Mouse (Mus musculus): ENCODE data around the gene Macc1. TPM values are rescaled to one million over a fixed set of nuclear protein-coding genes. Genes with fewer than 3 reads are reported as not detected.

The Macc1 gene
- polyA plus RNA-seq, 2 experiments = 1.3 to 2.1 TPM

GRCm38 (mm10) chr12:119276282-119276681, 37.8 kb upstream of the Macc1 start:
- no peak overlapping the region for H3K4me2 ChIP-seq (replicated peaks; ENCODE audit: low read depth, low read length, severe bottlenecking)
- H3K36me3 ChIP-seq (ENCODE audit: control insufficient read depth, insufficient read depth, low read length) = no peaks in the 10 kb centered on the region
- H3K4me1 ChIP-seq (ENCODE audit: control insufficient read depth, insufficient read depth, low read length) = no peaks in the 10 kb centered on the region
- WGBS = 81% methylated on average over 1 of the region's 1 CpGs
- TF ChIP-seq POLR2A (IDR thresholded peaks at IDR 0.05; ENCODE audit: borderline replicate concordance, extremely low read depth, insufficient read depth, insufficient read length) = no peak
- H3K9ac ChIP-seq (ENCODE audit: low read depth, low read length, severe bottlenecking) = no peak overlapping the region
- DNase-seq (ENCODE audit: low spot score) = no peak
- no peak for ATAC-seq (ENCODE audit: low FRiP score, low read depth)
- no peak overlapping the region for H3K27ac ChIP-seq (replicated peaks; ENCODE audit: low read depth, low read length)
- no peak overlapping the region for H3K4me3 ChIP-seq (replicated peaks; ENCODE audit: low read length)
- H3K27me3 ChIP-seq (ENCODE audit: control insufficient read depth, insufficient read depth, low read length) = no peaks in the 10 kb centered on the region
- no peaks in the 10 kb centered on the region for H3K9me3 ChIP-seq (ENCODE audit: control insufficient read depth, low read length)

- no peaks in the 10 kb centered on the region for H3K9me3 ChIP-seq (ENCODE audit: control insufficient read depth, low read length)
- H3K4me1 ChIP-seq (ENCODE audit: control insufficient read depth, insufficient read depth, low read length) = no peaks in the 10 kb centered on the region
- no peak overlapping the region for H3K27ac ChIP-seq (replicated peaks; ENCODE audit: low read depth, low read length)
- no peak overlapping the region for H3K4me3 ChIP-seq (replicated peaks; ENCODE audit: low read length)
- H3K9ac ChIP-seq (ENCODE audit: low read depth, low read length, severe bottlenecking) = no peak overlapping the region
- no peaks in the 10 kb centered on the region for H3K27me3 ChIP-seq (ENCODE audit: control insufficient read depth, insufficient read depth, low read length)
- no peak for TF ChIP-seq POLR2A (IDR thresholded peaks at IDR 0.05; ENCODE audit: borderline replicate concordance, extremely low read depth, insufficient read depth, insufficient read length)
- ATAC-seq (ENCODE audit: low FRiP score, low read depth) = no peak
- no peak overlapping the region for H3K4me2 ChIP-seq (replicated peaks; ENCODE audit: low read depth, low read length, severe bottlenecking)
- no peaks in the 10 kb centered on the region for H3K36me3 ChIP-seq (ENCODE audit: control insufficient read depth, insufficient read depth, low read length)
- no peak for DNase-seq (ENCODE audit: low spot score)
- WGBS = 86% methylated on average over 3 of the region's 6 CpGs
Observed at GRCm38 (mm10) chr12:119291618-119292017, 22.5 kb upstream of the Macc1 start.

- Histone ChIP-seq H3K9me3 (ENCODE audit: control insufficient read depth, low read length) (no peaks in the 10 kb centered on the region), H3K4me2 (replicated peaks; ENCODE audit: low read depth, low read length, severe bottlenecking) (no peak overlapping the region), H3K27me3 (ENCODE audit: control insufficient read depth, insufficient read depth, low read length) (no peaks in the 10 kb centered on the region), H3K36me3 (ENCODE audit: control insufficient read depth, insufficient read depth, low read length) (no peaks in the 10 kb centered on the region), H3K4me3 (replicated peaks; ENCODE audit: low read length) (no peak overlapping the region), H3K4me1 (ENCODE audit: control insufficient read depth, insufficient read depth, low read length) (no peaks in the 10 kb centered on the region), H3K27ac (replicated peaks; ENCODE audit: low read depth, low read length) (no peak overlapping the region), H3K9ac (ENCODE audit: low read depth, low read length, severe bottlenecking) (no peak overlapping the region)
- ATAC-seq (ENCODE audit: low FRiP score, low read depth) (no peak), DNase-seq (ENCODE audit: low spot score) (no peak)
- TF ChIP-seq POLR2A (IDR thresholded peaks at IDR 0.05; ENCODE audit: borderline replicate concordance, extremely low read depth, insufficient read depth, insufficient read length) = no peak
Observed at GRCm38 (mm10) chr12:119303618-119304017, 10.5 kb upstream of the Macc1 start.

- Histone ChIP-seq H3K27me3 (ENCODE audit: control insufficient read depth, insufficient read depth, low read length) (no peaks in the 10 kb centered on the region), H3K4me1 (ENCODE audit: control insufficient read depth, insufficient read depth, low read length) (no peaks in the 10 kb centered on the region), H3K4me3 (replicated peaks; ENCODE audit: low read length) (no peak overlapping the region), H3K9me3 (ENCODE audit: control insufficient read depth, low read length) (no peaks in the 10 kb centered on the region), H3K36me3 (ENCODE audit: control insufficient read depth, insufficient read depth, low read length) (no peaks in the 10 kb centered on the region), H3K9ac (ENCODE audit: low read depth, low read length, severe bottlenecking) (no peak overlapping the region), H3K4me2 (replicated peaks; ENCODE audit: low read depth, low read length, severe bottlenecking) (no peak overlapping the region), H3K27ac (replicated peaks; ENCODE audit: low read depth, low read length) (no peak overlapping the region)
- no peak for DNase-seq (ENCODE audit: low spot score)
- ATAC-seq (ENCODE audit: low FRiP score, low read depth) = no peak
- TF ChIP-seq POLR2A (IDR thresholded peaks at IDR 0.05; ENCODE audit: borderline replicate concordance, extremely low read depth, insufficient read depth, insufficient read length) = no peak
- 64% methylated on average over 3 of the region's 3 CpGs for WGBS
Observed at GRCm38 (mm10) chr12:119313014-119313763, 881 bp upstream of the Macc1 start.

DNA sequence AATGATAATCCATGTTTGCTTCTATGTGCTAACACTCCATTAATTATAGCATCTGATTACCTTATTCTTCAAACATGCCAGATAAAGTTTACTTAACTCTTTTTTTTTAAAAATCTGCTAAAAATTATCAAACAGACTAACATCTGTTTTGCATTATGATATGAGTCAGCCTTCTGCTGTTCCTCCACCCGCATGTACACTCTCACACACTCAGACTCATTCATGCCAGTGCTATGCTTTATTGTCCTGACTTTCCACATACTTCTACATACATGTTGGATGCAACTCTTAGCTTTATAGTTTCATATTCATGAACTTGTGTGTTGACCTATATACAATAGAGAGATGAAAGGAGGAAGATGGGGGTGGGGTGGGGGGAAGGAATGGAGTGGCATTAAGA, 4.7 kb downstream of the Macc1 start:
- H3K4me1 ChIP-seq (ENCODE audit: control insufficient read depth, insufficient read depth, low read length) = no peaks in the 10 kb centered on the region
- no peak overlapping the region for H3K4me3 ChIP-seq (replicated peaks; ENCODE audit: low read length)
- no peak for TF ChIP-seq POLR2A (IDR thresholded peaks at IDR 0.05; ENCODE audit: borderline replicate concordance, extremely low read depth, insufficient read depth, insufficient read length)
- H3K27me3 ChIP-seq (ENCODE audit: control insufficient read depth, insufficient read depth, low read length) = no peaks in the 10 kb centered on the region
- ATAC-seq (ENCODE audit: low FRiP score, low read depth) (no peak), DNase-seq (ENCODE audit: low spot score) (no peak)
- no peaks in the 10 kb centered on the region for H3K36me3 ChIP-seq (ENCODE audit: control insufficient read depth, insufficient read depth, low read length)
- H3K9ac ChIP-seq (ENCODE audit: low read depth, low read length, severe bottlenecking) = no peak overlapping the region
- H3K9me3 ChIP-seq (ENCODE audit: control insufficient read depth, low read length) = no peaks in the 10 kb centered on the region
- no peak overlapping the region for H3K4me2 ChIP-seq (replicated peaks; ENCODE audit: low read depth, low read length, severe bottlenecking)
- WGBS = 16% methylated on average over 1 of the region's 1 CpGs
- no peak overlapping the region for H3K27ac ChIP-seq (replicated peaks; ENCODE audit: low read depth, low read length)
